Mouse (Mus musculus) ES-E14 (cell line): ENCODE results near the gene Cfap97d2.

ENCODE experiments used
- CHD2 ChIP-seq: IDR thresholded peaks from 2 replicates; pipeline ENCODE4 v1.6.1; 2014; ENCODE audit warnings: mild to moderate bottlenecking, low read depth, low read length, inconsistent platforms
- HCFC1 ChIP-seq: IDR thresholded peaks from 2 replicates; pipeline ENCODE4 v1.6.1; 2012; ENCODE audit warnings: low read length, inconsistent platforms, borderline replicate concordance; ENCODE audit not compliant: insufficient read depth
- MAFK ChIP-seq: IDR thresholded peaks from 2 replicates; pipeline ENCODE4 v1.6.1; 2014; ENCODE audit warnings: mild to moderate bottlenecking, low read depth, low read length, inconsistent platforms; ENCODE audit not compliant: insufficient read depth
- ZC3H11A ChIP-seq: IDR thresholded peaks from 2 replicates; pipeline ENCODE4 v1.6.1; 2012; ENCODE audit warnings: low read depth, mild to moderate bottlenecking, inconsistent platforms, low read length, borderline replicate concordance
- ZNF384 ChIP-seq: IDR thresholded peaks from 2 replicates; pipeline ENCODE4 v1.6.1; 2012; ENCODE audit warnings: low read depth, low read length, inconsistent platforms

- TF ChIP-seq CHD2 (no peak), MAFK (no peak), ZNF384 (no peak), ZC3H11A (no peak), HCFC1 (no peak)
Measured at GRCm38 (mm10) chr8:13665944-13666343, 39.7 kb upstream of the Cfap97d2 start.
